Mouse (Mus musculus): Measurements from ENCODE around the gene Rfx3. TPM values are rescaled to one million over a fixed set of nuclear protein-coding genes. Genes with fewer than 3 reads are reported as not detected.

Rfx3 gene
- polyA plus RNA-seq (2014; fragmentation: Nextera tagmentation; extraction: Ambion mirVana) = 13.8 and 16.4 TPM in 2 replicates

- Histone ChIP-seq H3K27me3 (ENCODE audit: control insufficient read depth, insufficient read depth, low read length) (no peaks in the 10 kb centered on the region), H3K27ac (ENCODE audit: low read depth, low read length) (peak within 1 kb of the TSS; percentile 100), H3K9me3 (ENCODE audit: control insufficient read depth, low read length) (no peaks in the 10 kb centered on the region), H3K9ac (ENCODE audit: low read depth, low read length) (peak within 1 kb of the TSS; percentile 89), H3K4me1 (ENCODE audit: control insufficient read depth, insufficient read depth, low read length) (no peaks in the 10 kb centered on the region), H3K36me3 (ENCODE audit: control insufficient read depth, insufficient read depth, low read length) (no peaks in the 10 kb centered on the region), H3K4me3 (ENCODE audit: low read length) (peak within 1 kb of the TSS; percentile 97), H3K4me2 (replicated peaks; ENCODE audit: low read depth, low read length) (peak within 1 kb of the TSS; percentile 63)
- peak; percentile 84 for ATAC-seq (ENCODE audit: low FRiP score, low TSS enrichment)
- WGBS = under 1% methylated on average over 69 of the region's 78 CpGs
Measured at GRCm38 (mm10) chr19:28010471-28011395, at the start of gene Rfx3. Gene Rfx3 (minus strand): TSS chr19:28011166.

- Histone ChIP-seq H3K4me1 (ENCODE audit: control insufficient read depth, insufficient read depth, low read length) (no peaks in the 10 kb centered on the region), H3K36me3 (ENCODE audit: control insufficient read depth, insufficient read depth, low read length) (no peaks in the 10 kb centered on the region), H3K9ac (ENCODE audit: low read depth, low read length) (no peak overlapping the region), H3K4me3 (ENCODE audit: low read length) (no peak overlapping the region), H3K27me3 (ENCODE audit: control insufficient read depth, insufficient read depth, low read length) (no peaks in the 10 kb centered on the region), H3K27ac (ENCODE audit: low read depth, low read length) (no peak overlapping the region), H3K9me3 (ENCODE audit: control insufficient read depth, low read length) (no peaks in the 10 kb centered on the region), H3K4me2 (replicated peaks; ENCODE audit: low read depth, low read length) (no peak overlapping the region)
- WGBS = 37% methylated on average over 1 of the region's 1 CpGs
- ATAC-seq (ENCODE audit: low FRiP score, low TSS enrichment) = no peak
Measured at GRCm38 (mm10) chr19:28052058-28052457, 41.1 kb upstream of the Rfx3 start.

GRCm38 (mm10) chr19:28051571-28051970 is 40.6 kb upstream of the Rfx3 start:
- H3K27me3 ChIP-seq (ENCODE audit: control insufficient read depth, insufficient read depth, low read length) = no peaks in the 10 kb centered on the region
- no peak overlapping the region for H3K4me3 ChIP-seq (ENCODE audit: low read length)
- no peak overlapping the region for H3K4me2 ChIP-seq (replicated peaks; ENCODE audit: low read depth, low read length)
- no peaks in the 10 kb centered on the region for H3K9me3 ChIP-seq (ENCODE audit: control insufficient read depth, low read length)
- no peak overlapping the region for H3K27ac ChIP-seq (ENCODE audit: low read depth, low read length)
- no peaks in the 10 kb centered on the region for H3K36me3 ChIP-seq (ENCODE audit: control insufficient read depth, insufficient read depth, low read length)
- 70% methylated on average over 5 of the region's 5 CpGs for WGBS
- no peak overlapping the region for H3K9ac ChIP-seq (ENCODE audit: low read depth, low read length)
- no peaks in the 10 kb centered on the region for H3K4me1 ChIP-seq (ENCODE audit: control insufficient read depth, insufficient read depth, low read length)
- no peak for ATAC-seq (ENCODE audit: low FRiP score, low TSS enrichment)

- no peak overlapping the region for H3K4me2 ChIP-seq (replicated peaks; ENCODE audit: low read depth, low read length)
- H3K36me3 ChIP-seq (ENCODE audit: control insufficient read depth, insufficient read depth, low read length) = no peaks in the 10 kb centered on the region
- no peak overlapping the region for H3K4me3 ChIP-seq (ENCODE audit: low read length)
- 83% methylated on average over 4 of the region's 4 CpGs for WGBS
- H3K27ac ChIP-seq (ENCODE audit: low read depth, low read length) = no peak overlapping the region
- no peaks in the 10 kb centered on the region for H3K9me3 ChIP-seq (ENCODE audit: control insufficient read depth, low read length)
- no peak for ATAC-seq (ENCODE audit: low FRiP score, low TSS enrichment)
- no peaks in the 10 kb centered on the region for H3K27me3 ChIP-seq (ENCODE audit: control insufficient read depth, insufficient read depth, low read length)
- no peak overlapping the region for H3K9ac ChIP-seq (ENCODE audit: low read depth, low read length)
- no peaks in the 10 kb centered on the region for H3K4me1 ChIP-seq (ENCODE audit: control insufficient read depth, insufficient read depth, low read length)
Measured at GRCm38 (mm10) chr19:28049280-28049679, 38.3 kb upstream of the Rfx3 start.

GRCm38 (mm10) chr19:28046806-28047205 is 35.8 kb upstream of the Rfx3 start:
- 83% methylated on average over 5 of the region's 5 CpGs for WGBS
- Histone ChIP-seq H3K27me3 (ENCODE audit: control insufficient read depth, insufficient read depth, low read length) (no peaks in the 10 kb centered on the region), H3K4me1 (ENCODE audit: control insufficient read depth, insufficient read depth, low read length) (no peaks in the 10 kb centered on the region), H3K9me3 (ENCODE audit: control insufficient read depth, low read length) (no peaks in the 10 kb centered on the region), H3K4me2 (replicated peaks; ENCODE audit: low read depth, low read length) (no peak overlapping the region), H3K27ac (ENCODE audit: low read depth, low read length) (no peak overlapping the region), H3K36me3 (ENCODE audit: control insufficient read depth, insufficient read depth, low read length) (no peaks in the 10 kb centered on the region), H3K9ac (ENCODE audit: low read depth, low read length) (no peak overlapping the region), H3K4me3 (ENCODE audit: low read length) (no peak overlapping the region)
- ATAC-seq (ENCODE audit: low FRiP score, low TSS enrichment) = no peak

GRCm38 (mm10) chr19:28044950-28045349 is 34.0 kb upstream of the Rfx3 start:
- no peaks in the 10 kb centered on the region for H3K9me3 ChIP-seq (ENCODE audit: control insufficient read depth, low read length)
- ATAC-seq (ENCODE audit: low FRiP score, low TSS enrichment) = no peak
- H3K27ac ChIP-seq (ENCODE audit: low read depth, low read length) = no peak overlapping the region
- H3K9ac ChIP-seq (ENCODE audit: low read depth, low read length) = no peak overlapping the region
- no peak overlapping the region for H3K4me3 ChIP-seq (ENCODE audit: low read length)
- H3K4me1 ChIP-seq (ENCODE audit: control insufficient read depth, insufficient read depth, low read length) = no peaks in the 10 kb centered on the region
- WGBS = 81% methylated on average over 5 of the region's 5 CpGs
- H3K4me2 ChIP-seq (replicated peaks; ENCODE audit: low read depth, low read length) = no peak overlapping the region
- H3K36me3 ChIP-seq (ENCODE audit: control insufficient read depth, insufficient read depth, low read length) = no peaks in the 10 kb centered on the region
- no peaks in the 10 kb centered on the region for H3K27me3 ChIP-seq (ENCODE audit: control insufficient read depth, insufficient read depth, low read length)

- peak overlapping the region; percentile 97 for H3K4me3 ChIP-seq (ENCODE audit: low read length)
- WGBS = under 1% methylated on average over 49 of the region's 52 CpGs
- peak; percentile 66 for ATAC-seq (ENCODE audit: low FRiP score, low TSS enrichment)
Measured at GRCm38 (mm10) chr19:28011718-28012499, 943 bp upstream of the Rfx3 start.

GRCm38 (mm10) chr19:28011396-28011717 is 391 bp upstream of the Rfx3 start:
- H3K4me2 ChIP-seq (replicated peaks; ENCODE audit: low read depth, low read length) = peak overlapping the region; percentile 56; the same call in 1 of the 2 replicates
- 0% methylated on average over 25 of the region's 30 CpGs for WGBS
- no peaks in the 10 kb centered on the region for H3K9me3 ChIP-seq (ENCODE audit: control insufficient read depth, low read length)
- peak; percentile 99 for ATAC-seq (ENCODE audit: low FRiP score, low TSS enrichment)
- H3K4me3 ChIP-seq (ENCODE audit: low read length) = peak overlapping the region; percentile 97
- no peaks in the 10 kb centered on the region for H3K27me3 ChIP-seq (ENCODE audit: control insufficient read depth, insufficient read depth, low read length)
- H3K4me1 ChIP-seq (ENCODE audit: control insufficient read depth, insufficient read depth, low read length) = no peaks in the 10 kb centered on the region
- peak overlapping the region; percentile 100 for H3K27ac ChIP-seq (ENCODE audit: low read depth, low read length)
- no peaks in the 10 kb centered on the region for H3K36me3 ChIP-seq (ENCODE audit: control insufficient read depth, insufficient read depth, low read length)
- peak overlapping the region; percentile 89 for H3K9ac ChIP-seq (ENCODE audit: low read depth, low read length)

More at GRCm38 (mm10) chr19:28011718-28012499, 943 bp upstream of the Rfx3 start:
- Histone ChIP-seq H3K27ac (ENCODE audit: low read depth, low read length) (peak overlapping the region; percentile 100), H3K27me3 (ENCODE audit: control insufficient read depth, insufficient read depth, low read length) (no peaks in the 10 kb centered on the region), H3K4me2 (replicated peaks; ENCODE audit: low read depth, low read length) (peak overlapping the region; percentile 63), H3K9me3 (ENCODE audit: control insufficient read depth, low read length) (no peaks in the 10 kb centered on the region), H3K9ac (ENCODE audit: low read depth, low read length) (peak overlapping the region; percentile 89), H3K4me1 (ENCODE audit: control insufficient read depth, insufficient read depth, low read length) (no peaks in the 10 kb centered on the region), H3K36me3 (ENCODE audit: control insufficient read depth, insufficient read depth, low read length) (no peaks in the 10 kb centered on the region)
